23 mouse cellular contexts compared by ENCODE assay signal in the genomic region with DNA sequence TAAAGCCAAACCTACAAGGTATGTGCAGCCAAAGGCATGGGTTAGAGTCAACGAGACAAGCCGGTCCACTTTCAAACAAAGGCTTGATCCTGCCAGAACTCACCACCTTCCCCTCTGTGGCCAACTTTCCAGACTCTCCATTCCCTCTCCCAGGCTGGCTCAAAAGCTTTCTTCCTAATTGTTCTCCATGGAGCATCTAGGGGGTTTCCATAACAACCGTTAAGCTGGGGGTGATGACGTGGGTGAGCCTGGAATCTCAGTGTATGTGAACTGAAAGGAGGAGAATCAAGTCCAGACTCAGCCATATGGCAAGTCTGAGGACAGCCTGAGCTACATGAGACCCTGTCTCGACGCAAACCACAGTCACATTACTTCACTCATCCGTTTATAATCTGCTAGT. TPM values are rescaled to one million over a fixed set of nuclear protein-coding genes. Genes with fewer than 3 reads are reported as not detected.
DNase-seq lines count a peak whose midpoint lies in the region; ATAC-seq and TF ChIP-seq lines count a peak whose summit lies in the region.
"Had no signal": no experiment of that assay in that cellular context is flagged by ENCODE, and none has a peak within 500 bp of the region (broad histone marks: within the 10 kb centered on the region; RNA-seq: fewer than 3 reads in every experiment).

No protein-coding gene starts in this region.

- no peak for TF ChIP-seq CTCF in forebrain, postnatal 0 days (IDR thresholded peaks at IDR 0.05; ENCODE audit: low read depth)

- no peak overlapping the region for H3K4me3 ChIP-seq in hindbrain, embryonic 11.5 days (ENCODE audit: low read depth, low read length)
- no peak overlapping the region for H3K4me3 ChIP-seq in hindbrain, embryonic 12.5 days
- H3K4me3 ChIP-seq in forebrain, postnatal 0 days (ENCODE audit: low read depth, low read length): no peak overlapping the region
- H3K4me3 ChIP-seq: embryonic facial prominence, embryonic 13.5 days; heart, embryonic 12.5 days; kidney, embryonic 15.5 days; myocyte had no signal

- no peaks in the 10 kb centered on the region for H3K27me3 ChIP-seq in hindbrain, embryonic 11.5 days (ENCODE audit: control insufficient read depth, insufficient read depth, low read length)
- H3K27me3 ChIP-seq in hindbrain, embryonic 12.5 days: no peaks in the 10 kb centered on the region
- no peaks in the 10 kb centered on the region for H3K27me3 ChIP-seq in forebrain, postnatal 0 days (ENCODE audit: insufficient read depth, low read length)
- H3K27me3 ChIP-seq: embryonic facial prominence, embryonic 13.5 days; heart, embryonic 12.5 days; kidney, embryonic 15.5 days had no signal

- 63% methylated on average over 7 of the region's 7 CpGs for WGBS in hindbrain, embryonic 11.5 days
- 58% methylated on average over 7 of the region's 7 CpGs for WGBS in hindbrain, embryonic 12.5 days
- 35% methylated on average over 7 of the region's 7 CpGs for WGBS in forebrain, postnatal 0 days

- H3K4me2 ChIP-seq in hindbrain, embryonic 11.5 days (replicated peaks; ENCODE audit: low read depth, low read length): no peak overlapping the region
- no peak overlapping the region for H3K4me2 ChIP-seq in hindbrain, embryonic 12.5 days (replicated peaks)
- H3K4me2 ChIP-seq in forebrain, postnatal 0 days (ENCODE audit: low read depth): no peak overlapping the region
- H3K4me2 ChIP-seq: embryonic facial prominence, embryonic 13.5 days; heart, embryonic 12.5 days; kidney, embryonic 15.5 days; lung, embryonic 14.5 days had no signal

- no peak for ATAC-seq in hindbrain, embryonic 11.5 days (ENCODE audit: low FRiP score)
- ATAC-seq in hindbrain, embryonic 12.5 days (ENCODE audit: low FRiP score): no peak
- peak; percentile 65 for ATAC-seq in forebrain, postnatal 0 days
- ATAC-seq: inflammation-experienced regulatory T-cells, adult 6 months had no signal

- peak; percentile 30 for DNase-seq in hindbrain, embryonic 11.5 days (ENCODE audit: low spot score)
- peak; percentile 42 for DNase-seq in right cerebral cortex, adult 18-20 months
- no peak for DNase-seq in right cerebral cortex, postnatal 14 days
- peak; percentile 36 for DNase-seq in embryo, embryonic 11 days
- DNase-seq in forebrain, postnatal 0 days: peak; percentile 49
- DNase-seq in layer of hippocampus, adult 11-12 months (ENCODE audit: low spot score): no peak
- no peak for DNase-seq in lung, postnatal 25 days (ENCODE audit: low spot score)
- DNase-seq: adrenal gland, postnatal 10 days; cerebellum, adult 9-10 months; gastrocnemius, postnatal 36 days; heart, postnatal 36 days; liver; lung, embryonic 14.5 days had no signal

- no peaks in the 10 kb centered on the region for H3K4me1 ChIP-seq in hindbrain, embryonic 11.5 days (replicated peaks; ENCODE audit: control insufficient read depth, insufficient read depth, low read length)
- peaks cover 5% of the 10 kb centered on the region for H3K4me1 ChIP-seq in hindbrain, embryonic 12.5 days
- peaks cover 7% of the 10 kb centered on the region; the same call in 1 of the 2 replicates for H3K4me1 ChIP-seq in forebrain, postnatal 0 days (ENCODE audit: insufficient read depth)

- H3K36me3 ChIP-seq in hindbrain, embryonic 11.5 days (ENCODE audit: control insufficient read depth, insufficient read depth, low read length): no peaks in the 10 kb centered on the region
- no peaks in the 10 kb centered on the region for H3K36me3 ChIP-seq in hindbrain, embryonic 12.5 days
- no peaks in the 10 kb centered on the region for H3K36me3 ChIP-seq in forebrain, postnatal 0 days (ENCODE audit: insufficient read depth)
- H3K36me3 ChIP-seq: embryonic facial prominence, embryonic 13.5 days; heart, embryonic 12.5 days; kidney, embryonic 15.5 days had no signal

- no peaks in the 10 kb centered on the region for H3K9me3 ChIP-seq in hindbrain, embryonic 11.5 days (ENCODE audit: control insufficient read depth, low read length)
- H3K9me3 ChIP-seq in hindbrain, embryonic 12.5 days (replicated peaks): no peaks in the 10 kb centered on the region
- no peaks in the 10 kb centered on the region for H3K9me3 ChIP-seq in forebrain, postnatal 0 days (ENCODE audit: low read length)
- H3K9me3 ChIP-seq: embryonic facial prominence, embryonic 13.5 days; heart, embryonic 12.5 days; kidney, embryonic 15.5 days had no signal

- no peak overlapping the region for H3K9ac ChIP-seq in hindbrain, embryonic 11.5 days (ENCODE audit: low read depth, low read length)
- no peak overlapping the region for H3K9ac ChIP-seq in hindbrain, embryonic 12.5 days
- H3K9ac ChIP-seq in forebrain, postnatal 0 days: no peak overlapping the region
- H3K9ac ChIP-seq: embryonic facial prominence, embryonic 13.5 days; heart, embryonic 12.5 days; kidney, embryonic 15.5 days; lung, embryonic 14.5 days had no signal

- H3K27ac ChIP-seq in hindbrain, embryonic 11.5 days (ENCODE audit: low read depth, low read length): no peak overlapping the region
- no peak overlapping the region for H3K27ac ChIP-seq in hindbrain, embryonic 12.5 days
- H3K27ac ChIP-seq in forebrain, postnatal 0 days (ENCODE audit: low read depth, low read length): no peak overlapping the region
- H3K27ac ChIP-seq: embryonic facial prominence, embryonic 13.5 days; kidney, embryonic 15.5 days had no signal

RNA-seq across cellular contexts. Expression of a gene that starts 7.5 kb away (rescaled TPM):
- polyA plus RNA-seq in hindbrain, embryonic 11.5 days (2014; fragmentation: Nextera tagmentation; extraction: Ambion mirVana): 0.29 TPM in 1 of 2 replicates, not detected in the other
- not detected in 2 replicates for polyA plus RNA-seq in hindbrain, embryonic 12.5 days (2016; fragmentation: Nextera tagmentation; extraction: Ambion mirVana)
- total RNA-seq in forebrain, postnatal 0 days (2014; rRNA removed): 0.08 TPM in 1 of 2 replicates, not detected in the other
- polyA plus RNA-seq in forebrain, postnatal 0 days (2015; fragmentation: Nextera tagmentation; extraction: Ambion mirVana): not detected in 2 replicates
- total RNA-seq: ES-E14; gastrocnemius, postnatal 36 days; heart, postnatal 36 days; layer of hippocampus, adult 18-20 months; left cerebral cortex, postnatal 25 days; megakaryocyte progenitor cell, adult 5-6 weeks had no signal
- polyA plus RNA-seq: embryonic facial prominence, embryonic 13.5 days; lung, embryonic 14.5 days; myocyte had no signal

RNA-seq across cellular contexts. Expression of a gene that starts 24.2 kb away (rescaled TPM):
- polyA plus RNA-seq in hindbrain, embryonic 11.5 days (2014; fragmentation: Nextera tagmentation; extraction: Ambion mirVana): 14.2 and 14.9 TPM in 2 replicates
- 14.6 and 17.5 TPM in 2 replicates for polyA plus RNA-seq in hindbrain, embryonic 12.5 days (2016; fragmentation: Nextera tagmentation; extraction: Ambion mirVana)
- 14.4 and 15.2 TPM in 2 replicates for total RNA-seq in forebrain, postnatal 0 days (2014; rRNA removed)
- polyA plus RNA-seq in forebrain, postnatal 0 days (2015; fragmentation: Nextera tagmentation; extraction: Ambion mirVana): 20.6 and 29.5 TPM in 2 replicates

RNA-seq across cellular contexts. Expression of a gene that starts 41.8 kb away (rescaled TPM):
- 30.2 and 31.6 TPM in 2 replicates for polyA plus RNA-seq in hindbrain, embryonic 11.5 days (2014; fragmentation: Nextera tagmentation; extraction: Ambion mirVana)
- 31.1 and 32.0 TPM in 2 replicates for polyA plus RNA-seq in hindbrain, embryonic 12.5 days (2016; fragmentation: Nextera tagmentation; extraction: Ambion mirVana)
- 14.5 and 17.4 TPM in 2 replicates for total RNA-seq in forebrain, postnatal 0 days (2014; rRNA removed)
- polyA plus RNA-seq in forebrain, postnatal 0 days (2015; fragmentation: Nextera tagmentation; extraction: Ambion mirVana): 14.4 and 18.4 TPM in 2 replicates

Comparison
In these comparisons a context has a peak if more than half of its experiments do, and no peak if none do; other contexts are left out.
1. DNase-seq: peak in hindbrain, embryonic 11.5 days (single experiment), right cerebral cortex, adult 18-20 months (single experiment), embryo, embryonic 11 days (single experiment) and forebrain, postnatal 0 days (single experiment); none in right cerebral cortex, postnatal 14 days (single experiment), layer of hippocampus, adult 11-12 months (single experiment) and lung, postnatal 25 days (single experiment).